Mouse (Mus musculus): ENCODE measurements around the gene Epb41l2.
A peak's percentile ranks its signal among the peaks of the same experiment; 100 is the strongest.

The Epb41l2 gene

GRCm38 (mm10) chr10:25401356-25401755 is 41.8 kb downstream of the Epb41l2 start:
- DNase-seq, result no peak

GRCm38 (mm10) chr10:25402886-25403285 is 43.3 kb downstream of the Epb41l2 start:
- peak; percentile 56 for DNase-seq

- DNase-seq, result no peak
Observed at GRCm38 (mm10) chr10:25403813-25404701, 44.5 kb downstream of the Epb41l2 start.

- no peak for DNase-seq
Observed at GRCm38 (mm10) chr10:25404702-25405098, 45.1 kb downstream of the Epb41l2 start.

- DNase-seq, result no peak
Observed at GRCm38 (mm10) chr10:25405551-25405950, 46.0 kb downstream of the Epb41l2 start.

GRCm38 (mm10) chr10:25406695-25407094 is 47.1 kb downstream of the Epb41l2 start:
- no peak for DNase-seq

- DNase-seq, result no peak
Observed at GRCm38 (mm10) chr10:25408136-25408650, 48.6 kb downstream of the Epb41l2 start.

- DNase-seq, result peak; percentile 18
Observed at GRCm38 (mm10) chr10:25411836-25412373, 52.3 kb downstream of the Epb41l2 start.

GRCm38 (mm10) chr10:25415188-25415717 is 55.7 kb downstream of the Epb41l2 start:
- DNase-seq, result peak; percentile 21

GRCm38 (mm10) chr10:25416696-25417095 is 57.1 kb downstream of the Epb41l2 start:
- no peak for DNase-seq

- peak; percentile 28 for DNase-seq
Observed at GRCm38 (mm10) chr10:25426058-25426457, 66.5 kb downstream of the Epb41l2 start.

GRCm38 (mm10) chr10:25426814-25427213 is 67.2 kb downstream of the Epb41l2 start:
- DNase-seq, result no peak

- no peak for DNase-seq
Observed at GRCm38 (mm10) chr10:25427523-25427922, 67.9 kb downstream of the Epb41l2 start.

GRCm38 (mm10) chr10:25428658-25429057 is 69.1 kb downstream of the Epb41l2 start:
- no peak for DNase-seq

GRCm38 (mm10) chr10:25429346-25429745 is 69.7 kb downstream of the Epb41l2 start:
- DNase-seq, result no peak

GRCm38 (mm10) chr10:25430862-25431261 is 71.3 kb downstream of the Epb41l2 start:
- no peak for DNase-seq

GRCm38 (mm10) chr10:25432351-25432750 is 72.8 kb downstream of the Epb41l2 start:
- DNase-seq, result peak; percentile 27

GRCm38 (mm10) chr10:25432938-25433337 is 73.3 kb downstream of the Epb41l2 start:
- DNase-seq, result no peak

GRCm38 (mm10) chr10:25433524-25433923 is 73.9 kb downstream of the Epb41l2 start:
- DNase-seq, result no peak

GRCm38 (mm10) chr10:25434358-25435044 is 74.9 kb downstream of the Epb41l2 start:
- DNase-seq, result peak; percentile 53

GRCm38 (mm10) chr10:25436703-25437401 is 77.3 kb downstream of the Epb41l2 start:
- no peak for DNase-seq

GRCm38 (mm10) chr10:25437586-25438298 is 78.1 kb downstream of the Epb41l2 start:
- no peak for DNase-seq
